Mouse (Mus musculus) heart, adult 9 months (tissue): ENCODE measurements around the gene Arpc2.

Experiments used
- DNase-seq, 2 experiments: peaks; one replicate each; pipeline ENCODE4 v3.0.0; 2022; ENCODE audit warnings: low spot score in 2 of 2

Arpc2 gene

GRCm38 (mm10) chr1:74239162-74239561 lies 3.3 kb downstream of the Arpc2 start:
- no peak for DNase-seq

GRCm38 (mm10) chr1:74239618-74240017 lies 3.7 kb downstream of the Arpc2 start:
- DNase-seq = no peak

- DNase-seq = no peak
These were observed 4.4 kb downstream of the Arpc2 start for GRCm38 (mm10) chr1:74240311-74240710.

DNA sequence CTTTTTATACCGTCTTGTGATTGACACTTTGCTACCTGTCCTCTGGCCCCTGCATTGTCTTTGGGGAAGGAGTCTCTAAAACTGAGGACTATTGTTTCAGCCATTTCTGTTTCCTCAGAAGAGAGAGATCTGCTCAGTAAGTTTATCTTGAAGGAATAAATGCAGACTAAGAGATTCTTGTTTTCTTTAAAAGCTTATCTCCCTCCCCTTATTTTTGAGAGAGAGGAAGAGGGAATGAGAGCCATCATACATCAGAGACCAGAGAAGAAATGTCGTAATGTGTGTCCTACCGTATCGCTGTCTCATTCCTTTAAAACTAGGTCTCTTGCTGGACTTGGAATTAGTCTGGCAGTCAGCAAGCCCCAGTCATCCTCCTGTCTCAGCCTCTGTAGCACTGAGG lies 4.9 kb downstream of the Arpc2 start:
- DNase-seq = no peak

GRCm38 (mm10) chr1:74245525-74245924 lies 9.6 kb downstream of the Arpc2 start:
- DNase-seq = no peak

GRCm38 (mm10) chr1:74248799-74249198 lies 12.9 kb downstream of the Arpc2 start:
- DNase-seq = peak; percentile 69 to 86

GRCm38 (mm10) chr1:74249331-74249980 lies 13.6 kb downstream of the Arpc2 start:
- peak in 1 of 2 experiments; percentile 21 for DNase-seq

DNA sequence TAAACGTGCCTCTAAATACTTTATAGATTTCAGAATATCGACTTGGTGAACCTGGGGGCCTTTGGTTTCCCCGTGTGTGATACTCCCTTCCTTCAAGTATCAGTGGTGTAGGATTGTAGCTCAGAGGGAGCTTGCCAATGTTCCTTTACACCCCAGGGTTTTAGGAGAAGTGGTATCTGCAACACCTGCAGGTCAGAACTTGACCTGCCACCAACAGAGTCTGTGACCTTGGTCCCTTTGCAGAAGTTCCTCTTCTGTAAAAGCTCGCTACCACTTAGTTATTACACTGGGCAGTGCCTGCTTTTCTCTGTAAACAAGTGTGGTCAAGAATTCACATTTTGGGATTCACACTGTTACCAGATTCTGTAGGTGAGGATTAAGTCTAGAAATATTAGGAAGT lies 14.2 kb downstream of the Arpc2 start:
- DNase-seq = no peak

DNA sequence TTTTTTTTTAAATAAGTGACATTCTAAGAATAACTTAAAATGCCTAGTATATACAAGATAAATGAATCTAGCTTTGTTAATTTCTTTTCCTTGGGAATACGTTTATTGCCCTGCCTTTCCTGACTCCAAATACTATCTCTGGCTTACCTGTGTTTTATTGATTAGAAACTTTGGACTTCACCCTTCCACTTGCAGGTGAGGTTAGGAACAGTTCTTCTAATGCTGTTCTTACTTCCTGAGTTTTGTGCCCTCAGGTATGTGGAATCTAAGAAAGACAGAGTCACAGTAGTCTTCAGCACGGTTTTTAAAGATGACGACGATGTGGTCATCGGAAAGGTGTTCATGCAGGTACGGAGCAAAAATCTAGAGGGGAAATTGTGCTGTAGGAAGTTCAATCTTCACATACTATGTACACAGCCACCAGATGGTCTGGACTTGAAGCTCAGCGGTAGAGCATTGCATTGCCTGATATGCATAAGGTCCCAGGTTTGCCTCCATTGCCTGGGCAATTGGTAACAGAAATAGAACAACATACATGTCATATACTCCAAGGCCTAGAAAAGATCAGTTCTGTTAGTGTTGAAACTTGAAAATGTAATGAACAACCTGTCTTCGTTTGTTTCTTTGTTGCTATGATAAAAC lies 19.9 kb downstream of the Arpc2 start:
- DNase-seq = no peak

DNA sequence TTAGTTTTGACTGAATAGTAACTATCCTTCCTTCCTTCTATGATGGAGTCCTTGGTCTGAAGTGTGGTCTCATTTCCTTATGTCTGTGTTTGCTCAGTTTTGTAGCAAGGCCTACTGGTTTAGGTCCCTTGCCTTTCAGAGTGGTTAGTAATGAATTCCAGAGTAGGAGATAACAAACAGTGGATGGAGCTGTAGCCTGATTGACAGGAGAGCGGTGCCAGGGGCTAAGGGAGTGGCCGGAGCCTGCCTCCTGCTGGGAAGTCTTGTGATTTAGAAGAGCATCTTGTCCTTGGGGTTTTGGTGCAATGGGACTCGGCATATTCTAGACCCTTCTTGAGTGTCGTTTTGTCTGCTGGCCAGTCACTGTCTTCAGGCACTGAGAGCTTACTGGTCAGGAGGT lies 20.9 kb downstream of the Arpc2 start:
- no peak for DNase-seq

- no peak for DNase-seq
These were observed 26.6 kb downstream of the Arpc2 start for GRCm38 (mm10) chr1:74262510-74262909.

- no peak for DNase-seq
These were observed 32.9 kb downstream of the Arpc2 start for GRCm38 (mm10) chr1:74268750-74269149.

- DNase-seq = no peak
These were observed 35.8 kb downstream of the Arpc2 start for GRCm38 (mm10) chr1:74271659-74272058.

GRCm38 (mm10) chr1:74275015-74275414 lies 39.1 kb downstream of the Arpc2 start:
- DNase-seq = no peak

- DNase-seq = no peak
These were observed 41.2 kb downstream of the Arpc2 start for GRCm38 (mm10) chr1:74277041-74277440.

GRCm38 (mm10) chr1:74277883-74278537 lies 42.1 kb downstream of the Arpc2 start:
- no peak for DNase-seq

GRCm38 (mm10) chr1:74278538-74278937 lies 42.7 kb downstream of the Arpc2 start, which contains the start of gene Gpbar1:
Gene Gpbar1 (plus strand): TSS chr1:74278550.
- no peak for DNase-seq

DNA sequence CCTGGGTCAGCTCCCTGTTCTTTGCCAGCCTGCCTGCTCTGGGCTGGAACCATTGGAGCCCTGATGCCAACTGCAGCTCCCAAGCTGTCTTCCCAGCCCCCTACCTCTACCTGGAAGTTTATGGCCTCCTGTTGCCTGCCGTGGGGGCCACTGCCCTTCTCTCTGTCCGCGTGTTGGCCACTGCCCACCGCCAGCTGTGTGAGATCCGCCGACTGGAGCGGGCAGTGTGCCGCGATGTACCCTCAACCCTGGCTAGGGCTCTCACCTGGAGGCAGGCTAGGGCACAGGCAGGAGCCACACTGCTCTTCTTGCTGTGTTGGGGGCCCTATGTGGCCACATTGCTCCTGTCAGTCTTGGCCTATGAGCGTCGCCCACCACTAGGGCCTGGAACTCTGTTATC lies 43.1 kb downstream of the Arpc2 start:
- DNase-seq = no peak

- DNase-seq = no peak
These were observed 44.9 kb downstream of the Arpc2 start for GRCm38 (mm10) chr1:74280591-74281325.

GRCm38 (mm10) chr1:74281372-74281771 lies 45.5 kb downstream of the Arpc2 start:
- no peak for DNase-seq

DNA sequence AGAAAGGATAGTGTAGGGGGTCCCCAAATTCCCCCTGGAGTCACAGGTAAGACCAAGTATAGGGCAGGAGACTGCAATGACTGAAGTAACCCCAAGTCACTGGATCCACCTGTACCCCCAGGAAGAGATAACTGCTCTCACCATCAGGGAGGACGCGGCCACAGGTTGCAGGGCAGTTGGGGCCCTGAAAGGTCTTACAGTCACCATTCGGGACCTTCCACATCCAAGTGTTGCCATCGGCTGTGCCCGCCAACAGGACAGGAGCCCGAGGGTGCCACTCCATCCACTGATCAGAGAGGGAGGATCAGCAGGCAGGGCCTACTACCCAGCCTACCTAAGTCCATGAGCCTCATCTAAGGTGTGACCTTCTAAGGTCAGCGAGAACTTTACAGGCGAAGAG lies 46.0 kb downstream of the Arpc2 start:
- no peak for DNase-seq

GRCm38 (mm10) chr1:74282896-74283625 lies 47.2 kb downstream of the Arpc2 start:
- no peak for DNase-seq
